Mouse (Mus musculus) limb, embryonic 13.5 days (tissue): Measurements from ENCODE around the gene Kremen2. TPM values are rescaled to one million over a fixed set of nuclear protein-coding genes. Genes with fewer than 3 reads are reported as not detected.

Source experiments
- ATAC-seq: fragments of 200-750 bp; cut with Nextera tagmentation; 2 replicates; pipeline ENCODE4 v1.8.0; 2017; ENCODE audit warnings: low read depth, moderate number of reproducible peaks, moderate TSS enrichment; ENCODE audit not compliant: low FRiP score
- H3K27ac ChIP-seq: fragments of 300-500 bp; sonication (generic); 2 replicates; pipeline ENCODE4 v1.5.1; 2015; ENCODE audit warnings: inconsistent platforms, mild to moderate bottlenecking, moderate library complexity
- H3K27me3 ChIP-seq: fragments of 300-500 bp; sonication (generic); 2 replicates; pipeline ENCODE4 v1.6.1; 2015; ENCODE audit warnings: mild to moderate bottlenecking, inconsistent platforms
- H3K36me3 ChIP-seq: fragments of 300-500 bp; sonication (generic); 2 replicates; pipeline ENCODE4 v1.6.1; 2015; ENCODE audit warnings: inconsistent platforms, mild to moderate bottlenecking, moderate library complexity
- H3K4me1 ChIP-seq: fragments of 300-500 bp; sonication (generic); 2 replicates; pipeline ENCODE4 v1.6.1; 2015; ENCODE audit warnings: inconsistent platforms
- H3K4me2 ChIP-seq: fragments of 300-500 bp; sonication (generic); replicated peaks from 2 replicates; pipeline ENCODE4 v1.6.1; 2015; ENCODE audit warnings: inconsistent platforms, mild to moderate bottlenecking, moderate library complexity
- H3K4me3 ChIP-seq: fragments of 300-500 bp; sonication (generic); 2 replicates; pipeline ENCODE4 v1.5.1; 2015; ENCODE audit warnings: moderate library complexity, mild to moderate bottlenecking, inconsistent platforms
- H3K9ac ChIP-seq: fragments of 300-500 bp; sonication (generic); 2 replicates; pipeline ENCODE4 v1.6.1; 2015; ENCODE audit warnings: mild to moderate bottlenecking, inconsistent platforms
- H3K9me3 ChIP-seq: fragments of 300-500 bp; sonication (generic); 2 replicates; pipeline ENCODE4 v1.6.1; 2016; ENCODE audit warnings: inconsistent platforms
- WGBS: fragments of 180-500 bp; shearing (Covaris S2); methylation state at CpG from one replicate; pipeline ENCODE4 v1.1.7; 2015; 5-methylcytosine and 5-hydroxymethylcytosine counted together
- polyA plus RNA-seq: library from polyadenylated mRNA; unstranded; fragments of >200 nt; fragmentation: Nextera tagmentation; extraction: Ambion mirVana; gene quantifications from 2 replicates; pipeline ENCODE4 v1.2.1, GENCODE M21; 2015

Gene Kremen2
- polyA plus RNA-seq, 1 experiment from 2014 or later, result 46.3 TPM

- no peak overlapping the region for H3K4me3 ChIP-seq
- no peak for ATAC-seq
- H3K36me3 ChIP-seq, result no peaks in the 10 kb centered on the region
- WGBS, result 2% methylated on average over 3 of the region's 3 CpGs
- H3K27me3 ChIP-seq, result peaks cover 38% of the 10 kb centered on the region
- H3K27ac ChIP-seq, result no peak overlapping the region
- H3K9ac ChIP-seq, result no peak overlapping the region
- no peaks in the 10 kb centered on the region for H3K9me3 ChIP-seq
- H3K4me2 ChIP-seq, result no peak overlapping the region
- H3K4me1 ChIP-seq, result peaks cover 21% of the 10 kb centered on the region
Observed at GRCm38 (mm10) chr17:23695801-23696200, 49.8 kb downstream of the Kremen2 start.

DNA sequence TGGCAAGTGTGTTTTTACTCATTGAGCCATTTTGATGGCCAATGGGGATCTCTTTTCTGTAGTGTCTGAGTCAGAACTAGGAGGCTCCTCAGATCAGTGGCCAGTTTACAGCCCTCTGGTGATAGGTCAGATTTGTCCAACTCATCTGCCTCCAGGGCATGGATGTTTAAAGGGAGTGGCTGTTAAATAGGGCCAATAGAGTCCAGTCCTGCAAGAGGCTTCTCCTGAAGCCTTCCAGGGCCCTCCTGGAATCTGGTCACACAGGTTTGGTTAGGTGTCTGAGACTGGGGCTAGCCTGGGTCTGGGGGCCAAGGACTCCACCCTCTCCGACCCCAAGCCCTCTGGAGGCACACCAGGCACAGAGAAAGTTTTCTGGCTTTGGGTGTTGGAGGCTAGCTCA is 51.1 kb downstream of the Kremen2 start:
- H3K4me2 ChIP-seq, result no peak overlapping the region
- H3K9me3 ChIP-seq, result no peaks in the 10 kb centered on the region
- ATAC-seq, result no peak
- H3K4me3 ChIP-seq, result no peak overlapping the region
- WGBS, result 67% methylated on average over 1 of the region's 1 CpGs
- peaks cover 18% of the 10 kb centered on the region for H3K4me1 ChIP-seq
- H3K36me3 ChIP-seq, result no peaks in the 10 kb centered on the region
- H3K27ac ChIP-seq, result no peak overlapping the region
- H3K9ac ChIP-seq, result no peak overlapping the region
- peaks cover 25% of the 10 kb centered on the region for H3K27me3 ChIP-seq

Other genes with a start within 250 kb of the Kremen2 start
- gene Zfp213, start 181.6 kb downstream of the Kremen2 start, polyA plus RNA-seq, result 21.0 and 21.7 TPM in 2 replicates
- 19.9 and 22.2 TPM in 2 replicates for gene Zfp13, start 146.3 kb downstream of the Kremen2 start, polyA plus RNA-seq
- gene Zscan10, start 145.0 kb downstream of the Kremen2 start, polyA plus RNA-seq, result 0.56 and 0.57 TPM in 2 replicates
- 0.81 and 1.0 TPM in 2 replicates for gene Mmp25, start 100.6 kb downstream of the Kremen2 start, polyA plus RNA-seq
- 1.7 and 2.2 TPM in 2 replicates for gene Bicdl2, start 85.3 kb downstream of the Kremen2 start, polyA plus RNA-seq
- gene Hcfc1r1, start 72.2 kb downstream of the Kremen2 start, polyA plus RNA-seq, result 65.0 and 66.9 TPM in 2 replicates
- 45.6 and 48.4 TPM in 2 replicates for gene Thoc6, start 72.0 kb downstream of the Kremen2 start, polyA plus RNA-seq
- 15.4 and 17.1 TPM in 2 replicates for gene Tnfrsf12a, start 68.4 kb downstream of the Kremen2 start, polyA plus RNA-seq
- gene Cldn6, start 66.6 kb downstream of the Kremen2 start, polyA plus RNA-seq, result 16.8 and 19.8 TPM in 2 replicates
- gene Cldn9, start 61.8 kb downstream of the Kremen2 start, polyA plus RNA-seq, result 8.3 and 10.1 TPM in 2 replicates
- gene 1520401A03Rik, start 23.1 kb downstream of the Kremen2 start, polyA plus RNA-seq, result 2.3 and 3.0 TPM in 2 replicates
- 47.5 and 52.8 TPM in 2 replicates for gene Pkmyt1, start 19.5 kb downstream of the Kremen2 start, polyA plus RNA-seq
- 15.5 and 16.1 TPM in 2 replicates for gene Paqr4, start 5.0 kb downstream of the Kremen2 start, polyA plus RNA-seq
- 103 and 107 TPM in 2 replicates for gene Flywch1, start 25.8 kb upstream of the Kremen2 start, polyA plus RNA-seq
- 68.0 and 70.5 TPM in 2 replicates for gene Flywch2, start 40.2 kb upstream of the Kremen2 start, polyA plus RNA-seq
- 606 and 615 TPM in 2 replicates for gene Srrm2, start 44.7 kb upstream of the Kremen2 start, polyA plus RNA-seq
- 1,219 and 1,256 TPM in 2 replicates for gene Elob, start 83.3 kb upstream of the Kremen2 start, polyA plus RNA-seq
- gene Prss33, start 90.2 kb upstream of the Kremen2 start, polyA plus RNA-seq, result not detected in 2 replicates
- gene Prss32, start 98.0 kb upstream of the Kremen2 start, polyA plus RNA-seq, result not detected in 2 replicates
- 1.7 and 2.4 TPM in 2 replicates for gene Prss41, start 98.3 kb upstream of the Kremen2 start, polyA plus RNA-seq
- gene Prss21, start 122.2 kb upstream of the Kremen2 start, polyA plus RNA-seq, result not detected in 2 replicates
- gene Dcpp1, start 135.0 kb upstream of the Kremen2 start, polyA plus RNA-seq, result not detected in 2 replicates
- gene Dcpp2, start 135.0 kb upstream of the Kremen2 start, polyA plus RNA-seq, result not detected in 2 replicates
- not detected in 2 replicates for gene Dcpp3, start 171.6 kb upstream of the Kremen2 start, polyA plus RNA-seq
- not detected in 2 replicates for gene Sbp, start 195.8 kb upstream of the Kremen2 start, polyA plus RNA-seq
- not detected in 2 replicates for gene Sbpl, start 209.4 kb upstream of the Kremen2 start, polyA plus RNA-seq
- not detected in 2 replicates for gene Prss30, start 234.7 kb upstream of the Kremen2 start, polyA plus RNA-seq